Mouse (Mus musculus) megakaryocyte-erythroid progenitor cell, adult 5-6 weeks (primary cell): ENCODE data around the gene Amotl2. TPM values are rescaled to one million over a fixed set of nuclear protein-coding genes. Genes with fewer than 3 reads are reported as not detected.
A peak's percentile ranks its signal among the peaks of the same experiment; 100 is the strongest.

Source experiments
- ATAC-seq: replicated peaks from 2 replicates; pipeline ENCODE4 v1.8.0; 2016; ENCODE audit warnings: mild to moderate bottlenecking, inconsistent platforms; ENCODE audit not compliant: severe bottlenecking, poor library complexity, low FRiP score, low TSS enrichment
- total RNA-seq, 2 experiments: library from RNA; stranded (forward) in 1 of 2; stranded (reverse) in 1 of 2; fragments of 200-1000, 215-1000 nt in 1 of 2; fragments of >200 nt in 1 of 2; fragmentation: Nextera tagmentation in 1 of 2; gene quantifications; 2 replicates each; pipeline ENCODE4 v1.2.3; 2014 to 2017

The Amotl2 gene
- total RNA-seq, 2 experiments from 2014 or later = not detected

- 0 out of 2 replicates have a peak, but pooled peaks have one; percentile 17 for ATAC-seq
Measured at GRCm38 (mm10) chr9:102717886-102718643, 1.6 kb downstream of the Amotl2 start.

GRCm38 (mm10) chr9:102718676-102719075 lies 2.2 kb downstream of the Amotl2 start:
- no peak for ATAC-seq

- no peak for ATAC-seq
Measured at GRCm38 (mm10) chr9:102719085-102719484, 2.6 kb downstream of the Amotl2 start.

- no peak for ATAC-seq
Measured at GRCm38 (mm10) chr9:102719936-102720566, 3.6 kb downstream of the Amotl2 start.

- ATAC-seq = no peak
Measured at GRCm38 (mm10) chr9:102720567-102721167, 4.2 kb downstream of the Amotl2 start.

GRCm38 (mm10) chr9:102721406-102721978 lies 5.0 kb downstream of the Amotl2 start:
- ATAC-seq = no peak

GRCm38 (mm10) chr9:102722071-102722561 lies 5.6 kb downstream of the Amotl2 start:
- no peak for ATAC-seq

GRCm38 (mm10) chr9:102722750-102723149 lies 6.3 kb downstream of the Amotl2 start:
- no peak for ATAC-seq

- no peak for ATAC-seq
Measured at GRCm38 (mm10) chr9:102723241-102723709, 6.8 kb downstream of the Amotl2 start.

GRCm38 (mm10) chr9:102723990-102724461 lies 7.6 kb downstream of the Amotl2 start:
- no peak for ATAC-seq

GRCm38 (mm10) chr9:102724942-102725341 lies 8.5 kb downstream of the Amotl2 start:
- ATAC-seq = no peak

- no peak for ATAC-seq
Measured at GRCm38 (mm10) chr9:102725958-102726654, 9.6 kb downstream of the Amotl2 start.

GRCm38 (mm10) chr9:102726811-102727210 lies 10.3 kb downstream of the Amotl2 start:
- no peak for ATAC-seq

GRCm38 (mm10) chr9:102727662-102728468 lies 11.4 kb downstream of the Amotl2 start:
- ATAC-seq = no peak

GRCm38 (mm10) chr9:102728469-102728747 lies 11.9 kb downstream of the Amotl2 start:
- no peak for ATAC-seq

GRCm38 (mm10) chr9:102729093-102729845 lies 12.8 kb downstream of the Amotl2 start:
- no peak for ATAC-seq

GRCm38 (mm10) chr9:102729876-102730413 lies 13.5 kb downstream of the Amotl2 start:
- ATAC-seq = no peak

GRCm38 (mm10) chr9:102731044-102731471 lies 14.6 kb downstream of the Amotl2 start:
- ATAC-seq = no peak; the same call in 1 of the 2 replicates
